Mouse (Mus musculus): ENCODE measurements around the gene Lsmem1. TPM values are rescaled to one million over a fixed set of nuclear protein-coding genes. Genes with fewer than 3 reads are reported as not detected.

Lsmem1 gene
- polyA plus RNA-seq, 1 experiment from 2014 or later: not detected

MicroRNAs within 50 kb of the gene (microRNA counts, 519-probe panel; counts per million panel counts)
- not detected for microRNA mmu-miR-1938

Small RNA genes within 50 kb of the gene (microRNA-seq; reads per million reads assigned to microRNA genes)
- gene Mir1938: not detected

Other genes with a start within 250 kb of the Lsmem1 start
- gene Arl4a, start 161.5 kb downstream of the Lsmem1 start, polyA plus RNA-seq (2015; fragmentation: Nextera tagmentation; extraction: Ambion mirVana): 66.6 and 73.7 TPM in 2 replicates
- gene Scin, start 65.3 kb downstream of the Lsmem1 start, polyA plus RNA-seq (2015; fragmentation: Nextera tagmentation; extraction: Ambion mirVana): not detected in 2 replicates
- gene Ifrd1, start 49.0 kb upstream of the Lsmem1 start, polyA plus RNA-seq (2015; fragmentation: Nextera tagmentation; extraction: Ambion mirVana): 165 and 181 TPM in 2 replicates
- gene Zfp277, start 246.4 kb upstream of the Lsmem1 start, polyA plus RNA-seq (2015; fragmentation: Nextera tagmentation; extraction: Ambion mirVana): 26.9 and 27.5 TPM in 2 replicates
- gene Dock4, start 246.5 kb upstream of the Lsmem1 start, polyA plus RNA-seq (2015; fragmentation: Nextera tagmentation; extraction: Ambion mirVana): 30.1 and 31.9 TPM in 2 replicates